Mouse (Mus musculus) heart, adult 9 months (tissue): ENCODE data around the gene Ric8a.
"Not testable (repeated sequence)": the region's sequence is repeated elsewhere in the genome, so short reads cannot be mapped to it uniquely, and the experiment has no call there.

Experiments
- DNase-seq, 2 experiments: peaks; one replicate each; pipeline ENCODE4 v3.0.0; 2022; ENCODE audit warnings: low spot score in 2 of 2

Ric8a gene

GRCm38 (mm10) chr7:140890636-140891035 is 33.9 kb downstream of the Ric8a start:
- not testable (repeated sequence) for DNase-seq

GRCm38 (mm10) chr7:140894031-140894430 is 37.3 kb downstream of the Ric8a start:
- no peak for DNase-seq

- DNase-seq, result no peak
Measured at GRCm38 (mm10) chr7:140894611-140895010, 37.9 kb downstream of the Ric8a start.

- DNase-seq, result no peak
Measured at GRCm38 (mm10) chr7:140897863-140898262, 41.1 kb downstream of the Ric8a start.

- DNase-seq, result no peak
Measured at GRCm38 (mm10) chr7:140899121-140899520, 42.4 kb downstream of the Ric8a start.

GRCm38 (mm10) chr7:140900220-140900619 is 43.5 kb downstream of the Ric8a start, which contains the start of gene Cox8b:
Cox8b (minus strand) TSS chr7:140900446.
- DNase-seq, result peak; percentile 59 to 73

GRCm38 (mm10) chr7:140902036-140902875 is 45.5 kb downstream of the Ric8a start:
- DNase-seq, result peak in 1 of 2 experiments; percentile 21

- DNase-seq, result peak; percentile 48 to 66
Measured at GRCm38 (mm10) chr7:140903212-140903611, 46.5 kb downstream of the Ric8a start.

- DNase-seq, result no peak
Measured at GRCm38 (mm10) chr7:140905642-140906081, 48.9 kb downstream of the Ric8a start.

- DNase-seq, result no peak
Measured at GRCm38 (mm10) chr7:140907131-140907530, 50.4 kb downstream of the Ric8a start.

- DNase-seq, result no peak
Measured at GRCm38 (mm10) chr7:140907697-140908096, 50.9 kb downstream of the Ric8a start.

GRCm38 (mm10) chr7:140908181-140908580 is 51.4 kb downstream of the Ric8a start:
- no peak for DNase-seq

- DNase-seq, result peak; percentile 60 to 78
Measured at GRCm38 (mm10) chr7:140908634-140909107, 51.9 kb downstream of the Ric8a start.

GRCm38 (mm10) chr7:140912293-140912692 is 55.5 kb downstream of the Ric8a start:
- no peak for DNase-seq

- DNase-seq, result no peak
Measured at GRCm38 (mm10) chr7:140912846-140913482, 56.2 kb downstream of the Ric8a start.
